Mouse (Mus musculus) cortical plate, adult 2 months (tissue): ENCODE measurements around the gene Wapl. TPM values are rescaled to one million over a fixed set of nuclear protein-coding genes. Genes with fewer than 3 reads are reported as not detected.

Source experiments
- H3K27ac ChIP-seq: fragments of 200-500 bp; 2 replicates; pipeline ENCODE4 v1.5.1; 2012; ENCODE audit warnings: low read length, control low read depth, inconsistent platforms; ENCODE audit not compliant: insufficient read depth
- H3K4me1 ChIP-seq: fragments of 200-500 bp; 2 replicates; pipeline ENCODE4 v1.6.1; 2011; ENCODE audit warnings: low read length; ENCODE audit not compliant: control insufficient read depth, insufficient read depth
- H3K4me3 ChIP-seq: fragments of 200-500 bp; 2 replicates; pipeline ENCODE4 v1.5.1; 2011; ENCODE audit warnings: mild to moderate bottlenecking, low read length, control low read depth; ENCODE audit not compliant: insufficient read depth
- CTCF ChIP-seq: fragments of 200-500 bp; IDR thresholded peaks from 2 replicates; pipeline ENCODE4 v1.5.1; 2011; ENCODE audit warnings: mild to moderate bottlenecking, control low read depth, low read length; ENCODE audit not compliant: insufficient read depth; ENCODE audit errors: extremely low read depth
- POLR2A ChIP-seq: fragments of 200-500 bp; IDR thresholded peaks from 2 replicates; pipeline ENCODE4 v1.6.1; 2011; ENCODE audit warnings: mild to moderate bottlenecking, low read length, control low read depth; ENCODE audit not compliant: insufficient read depth; ENCODE audit errors: extremely low read depth
- polyA plus RNA-seq: library from polyadenylated mRNA; depleted of rRNA; stranded (reverse); fragments of >200 nt; gene quantifications from 2 replicates; pipeline ENCODE4 v1.2.3, GENCODE M21; 2012

Gene Wapl
- polyA plus RNA-seq, 1 experiment, result 16.0 TPM

DNA sequence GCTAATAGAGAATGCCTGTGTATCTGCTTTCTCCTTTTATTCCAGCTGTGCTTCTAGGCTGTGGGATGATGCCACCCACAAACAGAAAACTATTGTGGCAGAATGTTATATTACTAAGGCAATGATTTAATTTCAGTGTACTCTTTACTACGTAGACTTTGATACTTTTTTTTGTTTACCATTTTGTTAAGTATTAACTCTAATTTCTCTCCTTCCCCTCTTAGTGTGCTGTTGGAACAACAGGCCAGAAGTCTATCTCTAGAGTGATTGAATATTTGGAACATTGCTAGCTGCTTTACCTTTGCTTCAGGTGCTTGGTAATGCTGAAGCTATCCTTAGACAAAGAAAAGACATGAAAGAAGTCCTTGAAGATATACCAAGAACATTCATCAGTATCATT is 71.7 kb downstream of the Wapl start:
- TF ChIP-seq CTCF (no peak), POLR2A (no peak)
- no peak overlapping the region for H3K4me3 ChIP-seq
- H3K27ac ChIP-seq, result no peak overlapping the region
- no peaks in the 10 kb centered on the region for H3K4me1 ChIP-seq

DNA sequence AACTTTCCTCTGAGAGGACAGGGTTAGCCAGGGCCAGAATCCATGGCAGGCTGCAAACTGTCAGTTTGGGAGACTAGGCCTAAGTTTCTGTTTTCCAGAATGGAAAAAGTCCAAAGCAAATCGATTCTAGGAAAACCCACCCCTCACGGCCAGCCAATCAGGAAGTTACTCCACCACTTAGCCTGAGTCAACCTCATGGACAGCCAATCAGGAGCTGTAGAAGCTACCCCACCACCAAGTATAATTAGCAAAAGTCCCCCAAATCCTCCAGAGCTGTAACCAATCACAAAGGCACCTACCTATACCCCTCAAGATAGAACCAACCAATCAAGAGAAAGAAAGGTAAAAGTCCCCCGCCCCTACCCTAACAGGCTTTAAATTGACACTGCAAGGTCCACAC is 82.0 kb downstream of the Wapl start:
- Histone ChIP-seq H3K4me1 (no peaks in the 10 kb centered on the region), H3K27ac (no peak overlapping the region), H3K4me3 (no peak overlapping the region)
- TF ChIP-seq POLR2A, result no peak
- TF ChIP-seq CTCF, result no peak

DNA sequence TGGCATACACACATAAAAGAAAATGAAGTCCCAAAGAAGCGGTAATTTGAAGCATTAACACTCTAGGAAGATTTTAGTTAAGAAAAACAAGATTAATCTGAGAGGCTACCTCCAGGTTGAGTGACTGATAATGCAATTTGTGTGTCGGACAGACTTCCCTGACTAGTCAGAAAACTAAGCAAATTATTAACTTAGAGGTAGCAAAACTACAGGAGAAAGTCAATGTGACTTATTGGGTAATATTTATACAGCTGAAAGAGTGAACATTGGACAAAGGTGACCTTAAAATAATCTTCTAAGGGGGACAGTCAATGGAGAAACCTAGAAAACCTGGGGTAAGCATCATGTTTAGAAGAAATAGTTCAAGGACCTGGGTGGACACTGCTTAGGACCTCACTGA is 86.2 kb downstream of the Wapl start:
- TF ChIP-seq POLR2A (no peak), CTCF (no peak)
- no peak overlapping the region for H3K4me3 ChIP-seq
- H3K27ac ChIP-seq, result no peak overlapping the region
- no peaks in the 10 kb centered on the region for H3K4me1 ChIP-seq

DNA sequence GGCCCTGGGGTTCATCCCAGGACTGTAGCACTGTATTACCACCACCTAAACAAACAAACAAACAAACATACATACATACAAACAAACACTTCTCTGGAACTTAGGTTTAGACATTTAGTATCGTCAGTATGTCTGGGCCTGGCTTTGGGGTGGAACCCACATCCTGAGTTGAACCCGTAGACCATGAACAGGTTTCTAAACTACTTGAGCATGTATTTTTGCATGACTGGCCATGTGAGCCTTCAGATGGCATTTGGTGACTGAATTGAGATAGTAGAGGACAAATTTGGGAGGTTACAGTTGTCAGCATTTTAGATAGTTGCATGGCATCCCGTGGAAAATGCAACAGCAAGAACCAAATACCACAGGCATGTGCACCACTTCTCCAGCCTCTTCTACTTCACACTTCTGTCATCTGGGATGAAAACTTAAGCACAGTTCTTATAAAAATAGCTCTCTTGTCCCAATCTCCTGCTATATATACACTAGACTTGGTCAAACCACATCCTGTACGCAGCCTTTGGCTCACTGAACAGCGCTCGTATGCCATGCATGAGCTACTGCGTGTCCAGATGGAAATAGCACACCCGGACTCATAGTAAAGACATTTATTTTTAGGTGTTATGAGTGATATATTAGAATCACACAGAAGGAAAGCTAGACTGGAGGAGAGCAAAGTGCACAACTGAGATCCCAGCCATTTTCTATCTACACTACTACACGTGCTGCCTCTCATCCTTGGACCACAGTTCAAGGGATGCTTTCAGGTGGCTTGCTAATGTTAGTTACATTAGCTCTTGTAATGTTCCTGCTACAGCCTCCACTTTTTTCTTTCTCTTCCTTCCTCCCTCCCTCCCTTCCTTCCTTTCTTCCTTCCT is 87.6 kb downstream of the Wapl start:
- Histone ChIP-seq H3K4me3 (no peak overlapping the region), H3K4me1 (no peaks in the 10 kb centered on the region), H3K27ac (no peak overlapping the region)
- no peak for TF ChIP-seq POLR2A
- TF ChIP-seq CTCF, result no peak

DNA sequence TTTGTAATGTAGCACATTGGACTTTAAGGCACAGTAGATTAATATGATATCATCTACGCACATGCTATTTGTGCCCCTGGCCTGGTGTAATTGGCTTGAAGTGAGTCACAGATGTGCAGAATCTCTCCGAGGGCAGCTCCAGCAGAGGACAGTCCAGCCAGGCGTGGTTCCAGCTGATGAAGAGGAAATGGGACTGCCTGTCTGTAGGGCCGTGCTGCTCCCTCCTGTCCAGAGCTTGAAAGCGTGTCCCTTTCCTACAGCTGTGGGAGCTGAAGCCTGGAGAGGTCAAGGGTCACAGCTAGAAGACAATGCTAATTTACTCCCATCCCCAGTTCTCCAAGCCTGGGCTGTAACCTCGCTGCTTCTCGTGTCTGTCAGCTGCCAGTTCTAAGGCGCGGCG is 89.0 kb downstream of the Wapl start:
- Histone ChIP-seq H3K27ac (no peak overlapping the region), H3K4me3 (no peak overlapping the region), H3K4me1 (no peaks in the 10 kb centered on the region)
- no peak for TF ChIP-seq CTCF
- TF ChIP-seq POLR2A, result no peak

DNA sequence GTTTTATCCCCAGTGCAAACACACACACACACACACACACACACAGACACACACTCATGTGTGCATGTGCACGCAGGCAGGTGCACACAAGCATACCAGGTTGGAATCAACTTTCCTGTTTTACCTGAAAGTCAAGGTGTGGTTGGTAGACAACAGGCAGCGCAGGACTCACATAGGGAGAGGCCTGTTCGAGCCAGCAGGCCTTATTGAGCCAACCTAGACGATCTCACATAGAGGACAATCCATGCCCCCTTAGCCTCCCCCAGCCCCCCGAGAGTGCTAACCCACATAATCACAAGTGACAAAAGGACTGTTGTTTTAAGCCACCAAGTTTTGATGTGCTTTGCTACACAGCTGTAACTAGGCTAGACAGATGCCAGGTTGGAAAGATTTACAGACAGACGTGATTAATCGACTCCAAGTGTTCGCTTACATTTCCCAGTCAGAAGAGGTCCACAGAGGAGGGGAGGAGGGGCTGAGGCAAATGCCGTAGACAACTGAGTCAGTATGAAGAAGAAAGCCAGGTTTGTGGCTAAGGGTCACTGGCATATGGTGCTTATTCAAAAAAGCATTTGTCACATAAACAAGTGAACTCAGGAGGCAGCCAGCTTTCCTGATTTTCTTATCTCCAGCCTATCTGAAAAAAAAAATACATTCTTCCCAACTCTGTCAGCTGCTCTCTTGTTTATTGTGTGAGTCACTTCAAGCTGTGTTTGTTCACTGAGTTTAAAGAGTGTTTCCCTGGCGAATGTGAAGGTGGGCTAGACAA is 90.2 kb downstream of the Wapl start:
- Histone ChIP-seq H3K4me3 (no peak overlapping the region), H3K4me1 (no peaks in the 10 kb centered on the region), H3K27ac (no peak overlapping the region)
- TF ChIP-seq CTCF (no peak), POLR2A (no peak)

DNA sequence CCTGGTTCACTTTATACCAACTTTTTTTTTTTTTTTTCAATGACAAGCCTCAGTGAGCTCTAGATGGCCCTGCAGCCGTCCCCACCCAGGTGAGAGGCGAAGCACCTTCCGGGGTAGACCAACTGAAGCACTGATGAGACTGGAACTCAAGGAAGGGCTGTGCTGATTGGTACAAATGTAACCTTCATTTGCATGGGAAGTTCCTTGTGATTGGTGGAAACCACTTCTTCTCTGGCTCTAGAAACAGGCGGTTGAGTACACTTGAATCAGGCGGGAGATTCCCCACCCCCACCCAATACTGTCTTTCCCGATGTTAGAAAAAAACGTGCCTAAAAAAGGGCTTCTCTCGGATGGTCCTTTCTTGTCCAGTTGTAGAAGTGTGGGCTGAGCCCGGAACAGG is 91.2 kb downstream of the Wapl start:
- no peak overlapping the region for H3K27ac ChIP-seq
- no peaks in the 10 kb centered on the region for H3K4me1 ChIP-seq
- no peak overlapping the region for H3K4me3 ChIP-seq
- TF ChIP-seq POLR2A (no peak), CTCF (no peak)

DNA sequence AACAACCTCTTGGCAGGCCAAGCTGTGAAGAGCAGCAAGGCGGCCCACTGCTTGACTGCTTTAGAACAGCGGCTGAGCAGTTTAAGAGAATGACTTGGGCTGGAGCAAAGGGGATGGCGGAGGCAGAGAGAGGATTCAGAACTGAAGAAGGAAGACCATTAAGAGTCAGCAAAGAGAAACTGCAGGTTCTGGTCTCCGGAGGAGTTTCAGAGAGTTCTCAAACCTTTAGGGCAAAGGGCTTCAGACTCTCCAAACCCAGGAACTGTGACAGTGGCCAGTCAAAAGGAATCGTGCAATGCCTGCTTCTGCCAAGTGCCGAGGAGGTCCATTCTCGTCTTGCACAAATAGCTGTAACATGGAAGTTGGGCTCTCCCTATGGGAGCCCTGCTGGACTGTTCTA is 91.7 kb downstream of the Wapl start:
- no peak overlapping the region for H3K4me3 ChIP-seq
- TF ChIP-seq POLR2A, result no peak
- TF ChIP-seq CTCF, result no peak
- H3K27ac ChIP-seq, result no peak overlapping the region

DNA sequence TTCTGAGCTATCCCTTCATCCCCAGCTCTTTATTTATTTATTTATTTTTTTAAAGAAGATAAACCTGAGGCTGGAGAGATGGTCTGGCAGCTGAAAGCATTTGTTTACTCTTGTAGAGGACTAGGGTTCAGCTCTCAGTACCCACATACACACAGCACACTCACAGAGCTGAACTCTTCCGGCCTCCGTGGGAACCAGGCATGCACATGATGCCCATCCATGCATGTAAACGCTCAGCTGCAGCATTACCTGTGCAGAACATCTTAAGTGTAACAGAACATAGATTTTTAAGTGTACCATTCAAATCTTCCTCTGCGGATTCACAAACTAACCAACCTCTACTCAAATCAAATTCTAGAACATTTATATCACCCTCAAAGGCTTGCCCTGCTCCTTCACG is 92.5 kb downstream of the Wapl start:
- Histone ChIP-seq H3K4me3 (no peak overlapping the region), H3K27ac (no peak overlapping the region), H3K4me1 (no peaks in the 10 kb centered on the region)
- TF ChIP-seq POLR2A (no peak), CTCF (no peak)

More for the DNA sequence above, 91.7 kb downstream of the Wapl start:
- no peaks in the 10 kb centered on the region for H3K4me1 ChIP-seq
